ENCODE assay signal across 7 mouse cellular contexts in the genomic region with DNA sequence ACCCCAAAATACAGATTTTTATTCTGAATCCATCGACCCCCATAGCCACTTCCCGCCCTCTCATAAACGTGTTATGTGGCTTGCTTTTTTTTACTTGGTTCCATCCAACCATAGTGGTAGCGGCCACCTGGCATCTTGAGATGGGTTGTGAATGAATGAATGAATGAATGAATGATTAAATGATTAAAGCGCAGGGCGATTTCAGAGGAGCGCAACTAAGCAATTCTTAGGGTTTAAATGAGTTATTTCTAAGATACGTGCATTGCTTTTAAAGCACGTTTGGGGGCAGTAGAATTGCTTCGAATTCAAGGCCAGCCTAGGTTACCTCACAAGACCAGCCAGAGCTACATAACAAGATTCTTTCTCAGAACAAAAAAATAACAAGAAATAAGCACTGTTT. TPM values are rescaled to one million over a fixed set of nuclear protein-coding genes. Genes with fewer than 3 reads are reported as not detected.
A peak's percentile ranks its signal among the peaks of the same experiment; 100 is the strongest.
DNase-seq lines count a peak whose midpoint lies in the region; ATAC-seq and TF ChIP-seq lines count a peak whose summit lies in the region.

No protein-coding gene starts in this region.

- peak overlapping the region; percentile 50 for H3K4me2 ChIP-seq in lung, embryonic 16.5 days (ENCODE audit: low read depth, low read length)
- peak overlapping the region; percentile 60 for H3K4me2 ChIP-seq in intestine, postnatal 0 days (replicated peaks; ENCODE audit: low read depth)
- H3K4me2 ChIP-seq in neural tube, embryonic 14.5 days (ENCODE audit: low read depth, low read length): peak overlapping the region; percentile 43

- H3K9me3 ChIP-seq in lung, embryonic 16.5 days (ENCODE audit: control insufficient read depth, low read length): no peaks in the 10 kb centered on the region
- H3K9me3 ChIP-seq in erythroblast, embryonic 14.5 days (ENCODE audit: control insufficient read depth, low read length): peaks cover 6% of the 10 kb centered on the region
- H3K9me3 ChIP-seq in intestine, postnatal 0 days (ENCODE audit: control insufficient read depth): no peaks in the 10 kb centered on the region
- no peaks in the 10 kb centered on the region for H3K9me3 ChIP-seq in neural tube, embryonic 14.5 days (ENCODE audit: control insufficient read depth, low read length)

- intact Hi-C loops in gastrocnemius, postnatal 36 days (cut with DNase I): no loop called here

- no peaks in the 10 kb centered on the region for H3K27me3 ChIP-seq in lung, embryonic 16.5 days (ENCODE audit: control insufficient read depth, insufficient read depth, low read depth, low read length)
- no peaks in the 10 kb centered on the region; the same call in 1 of the 2 replicates for H3K27me3 ChIP-seq in erythroblast, embryonic 14.5 days (ENCODE audit: control insufficient read depth)
- H3K27me3 ChIP-seq in intestine, postnatal 0 days (replicated peaks; ENCODE audit: control insufficient read depth, insufficient read depth, low read length): no peaks in the 10 kb centered on the region
- no peaks in the 10 kb centered on the region for H3K27me3 ChIP-seq in neural tube, embryonic 14.5 days (ENCODE audit: control insufficient read depth, insufficient read depth, low read length)

- WGBS in lung, embryonic 16.5 days: 17% methylated on average over 10 of the region's 10 CpGs
- WGBS in intestine, postnatal 0 days: 22% methylated on average over 10 of the region's 10 CpGs
- WGBS in neural tube, embryonic 14.5 days: 15% methylated on average over 10 of the region's 10 CpGs

- H3K4me3 ChIP-seq in lung, embryonic 16.5 days (ENCODE audit: low read length): peak overlapping the region; percentile 61
- peak overlapping the region; percentile 83 for H3K4me3 ChIP-seq in erythroblast, embryonic 14.5 days (replicated peaks)
- peak overlapping the region; percentile 60 for H3K4me3 ChIP-seq in intestine, postnatal 0 days (ENCODE audit: low read depth, low read length)
- H3K4me3 ChIP-seq in neural tube, embryonic 14.5 days (ENCODE audit: low read depth, low read length): peak overlapping the region; percentile 49

- no peak for ATAC-seq in lung, embryonic 16.5 days (ENCODE audit: low read depth)
- no peak for ATAC-seq in intestine, postnatal 0 days
- peak; percentile 4; the same call in 1 of the 2 replicates for ATAC-seq in neural tube, embryonic 14.5 days (ENCODE audit: low read depth)

- peak overlapping the region; percentile 75 for H3K9ac ChIP-seq in lung, embryonic 16.5 days (ENCODE audit: low read length)
- peak overlapping the region; percentile 70; the same call in 1 of the 2 replicates for H3K9ac ChIP-seq in intestine, postnatal 0 days (ENCODE audit: low read depth, low read length)
- H3K9ac ChIP-seq in neural tube, embryonic 14.5 days (replicated peaks; ENCODE audit: low read depth, low read length): peak overlapping the region; percentile 65

- H3K27ac ChIP-seq in lung, embryonic 16.5 days (ENCODE audit: low read length): peak overlapping the region; percentile 90
- peak overlapping the region; percentile 81; the same call in 1 of the 2 replicates for H3K27ac ChIP-seq in intestine, postnatal 0 days (ENCODE audit: low read depth, low read length)
- H3K27ac ChIP-seq in neural tube, embryonic 14.5 days (ENCODE audit: low read depth, low read length): peak overlapping the region; percentile 80

- peak; percentile 19; the same call in 1 of the 2 replicates for TF ChIP-seq CTCF in intestine, postnatal 0 days (IDR thresholded peaks at IDR 0.05; ENCODE audit: low read depth)

- H3K4me1 ChIP-seq in lung, embryonic 16.5 days (replicated peaks; ENCODE audit: control insufficient read depth, insufficient read depth, low read length): no peaks in the 10 kb centered on the region
- peaks cover 3% of the 10 kb centered on the region; the same call in 1 of the 2 replicates for H3K4me1 ChIP-seq in erythroblast, embryonic 14.5 days (ENCODE audit: control insufficient read depth)
- no peaks in the 10 kb centered on the region for H3K4me1 ChIP-seq in intestine, postnatal 0 days (replicated peaks; ENCODE audit: control insufficient read depth, insufficient read depth, low read length)
- H3K4me1 ChIP-seq in neural tube, embryonic 14.5 days (ENCODE audit: control insufficient read depth, insufficient read depth, low read length): no peaks in the 10 kb centered on the region

- peaks cover 7% of the 10 kb centered on the region; the same call in 1 of the 2 replicates for H3K36me3 ChIP-seq in lung, embryonic 16.5 days (ENCODE audit: control insufficient read depth, insufficient read depth, low read length)
- H3K36me3 ChIP-seq in erythroblast, embryonic 14.5 days (ENCODE audit: control insufficient read depth): peaks cover 38% of the 10 kb centered on the region
- H3K36me3 ChIP-seq in intestine, postnatal 0 days (ENCODE audit: control insufficient read depth, insufficient read depth): peaks cover 3% of the 10 kb centered on the region; the same call in 1 of the 2 replicates
- no peaks in the 10 kb centered on the region for H3K36me3 ChIP-seq in neural tube, embryonic 14.5 days (ENCODE audit: control insufficient read depth, insufficient read depth, low read length)

- DNase-seq in lung, postnatal 25 days (ENCODE audit: low spot score): no peak
- DNase-seq in ZHBTc4 (ENCODE audit: low read depth, low spot score): peak; percentile 30
- DNase-seq in gastrocnemius, postnatal 36 days: no peak

RNA-seq across cellular contexts. Expression of gene Cstf2, which starts 0.8 kb away (rescaled TPM):
- 43.8 and 46.5 TPM in 2 replicates for polyA plus RNA-seq in lung, embryonic 16.5 days (2015; fragmentation: Nextera tagmentation; extraction: Ambion mirVana)
- polyA plus RNA-seq in erythroblast, embryonic 14.5 days (2012): 1.1 and 1.3 TPM in 2 replicates
- 11.3 and 11.6 TPM in 2 replicates for polyA plus RNA-seq in intestine, postnatal 0 days (2015; fragmentation: Nextera tagmentation; extraction: Ambion mirVana)
- polyA plus RNA-seq in neural tube, embryonic 14.5 days (2014; fragmentation: Nextera tagmentation; extraction: Ambion mirVana): 82.5 and 84.9 TPM in 2 replicates
- total RNA-seq in gastrocnemius, postnatal 36 days (2021): 10 to 100 TPM in 1 of 2 experiments, 1 to 10 TPM in 1; 6.6 to 10.7 TPM
